Mouse (Mus musculus): Measurements from ENCODE around the gene Ap1g1.
A peak's percentile ranks its signal among the peaks of the same experiment; 100 is the strongest.
"Not testable (repeated sequence)": the region's sequence is repeated elsewhere in the genome, so short reads cannot be mapped to it uniquely, and the experiment has no call there.

Ap1g1 gene

GRCm38 (mm10) chr8:109778280-109778977 is at the start of gene Ap1g1:
Gene Ap1g1, plus strand, starts transcription at chr8:109778554.
- peak; percentile 96 to 97 for DNase-seq (ENCODE audit: low read depth in 2 of 2, low spot score in 2 of 2)

- no peak for DNase-seq (ENCODE audit: low read depth in 2 of 2, low spot score in 2 of 2)
Observed at GRCm38 (mm10) chr8:109731012-109731411, 47.3 kb upstream of the Ap1g1 start.

GRCm38 (mm10) chr8:109734018-109734417 is 44.3 kb upstream of the Ap1g1 start:
- no peak for DNase-seq (ENCODE audit: low read depth in 2 of 2, low spot score in 2 of 2)

GRCm38 (mm10) chr8:109736819-109737218 is 41.5 kb upstream of the Ap1g1 start:
- no peak for DNase-seq (ENCODE audit: low read depth in 2 of 2, low spot score in 2 of 2)

GRCm38 (mm10) chr8:109737237-109738048 is 40.9 kb upstream of the Ap1g1 start, which contains the start of gene Atxn1l:
Gene Atxn1l, minus strand, starts transcription at chr8:109737739.
- DNase-seq (ENCODE audit: low read depth in 2 of 2, low spot score in 2 of 2): peak; percentile 79 to 83

GRCm38 (mm10) chr8:109738049-109738380 is 40.3 kb upstream of the Ap1g1 start:
- no peak for DNase-seq (ENCODE audit: low read depth in 2 of 2, low spot score in 2 of 2)

- DNase-seq (ENCODE audit: low read depth in 2 of 2, low spot score in 2 of 2): no peak
Observed at GRCm38 (mm10) chr8:109747468-109748199, 30.7 kb upstream of the Ap1g1 start.

- DNase-seq (ENCODE audit: low read depth in 2 of 2, low spot score in 2 of 2): no peak
Observed at GRCm38 (mm10) chr8:109750274-109750673, 28.1 kb upstream of the Ap1g1 start.

- DNase-seq (ENCODE audit: low read depth in 2 of 2, low spot score in 2 of 2): peak; percentile 39 to 58
Observed at GRCm38 (mm10) chr8:109750699-109751098, 27.7 kb upstream of the Ap1g1 start.

- no peak for DNase-seq (ENCODE audit: low read depth in 2 of 2, low spot score in 2 of 2)
Observed at GRCm38 (mm10) chr8:109751731-109752485, 26.4 kb upstream of the Ap1g1 start.

GRCm38 (mm10) chr8:109754696-109755095 is 23.7 kb upstream of the Ap1g1 start:
- DNase-seq (ENCODE audit: low read depth in 2 of 2, low spot score in 2 of 2): no peak

GRCm38 (mm10) chr8:109755554-109755953 is 22.8 kb upstream of the Ap1g1 start:
- DNase-seq (ENCODE audit: low read depth in 2 of 2, low spot score in 2 of 2): not testable (repeated sequence)

GRCm38 (mm10) chr8:109756849-109757248 is 21.5 kb upstream of the Ap1g1 start:
- no peak for DNase-seq (ENCODE audit: low read depth in 2 of 2, low spot score in 2 of 2)

- DNase-seq (ENCODE audit: low read depth in 2 of 2, low spot score in 2 of 2): no peak
Observed at GRCm38 (mm10) chr8:109759426-109759825, 18.9 kb upstream of the Ap1g1 start.

GRCm38 (mm10) chr8:109760221-109760620 is 18.1 kb upstream of the Ap1g1 start:
- DNase-seq (ENCODE audit: low read depth in 2 of 2, low spot score in 2 of 2): no peak

GRCm38 (mm10) chr8:109764031-109764430 is 14.3 kb upstream of the Ap1g1 start:
- DNase-seq (ENCODE audit: low read depth in 2 of 2, low spot score in 2 of 2): no peak

- no peak for DNase-seq (ENCODE audit: low read depth in 2 of 2, low spot score in 2 of 2)
Observed at GRCm38 (mm10) chr8:109766081-109766480, 12.3 kb upstream of the Ap1g1 start.

GRCm38 (mm10) chr8:109773154-109773553 is 5.2 kb upstream of the Ap1g1 start:
- no peak for DNase-seq (ENCODE audit: low read depth in 2 of 2, low spot score in 2 of 2)

GRCm38 (mm10) chr8:109777851-109778250 is 503 bp upstream of the Ap1g1 start:
- DNase-seq (ENCODE audit: low read depth in 2 of 2, low spot score in 2 of 2): no peak

- DNase-seq (ENCODE audit: low read depth in 2 of 2, low spot score in 2 of 2): peak in 1 of 2 experiments; percentile 23
Observed at GRCm38 (mm10) chr8:109778993-109779421, 653 bp downstream of the Ap1g1 start.

Data from CD8-positive naive resting alpha-beta T cell, adult 2 months (primary cell).